Mouse (Mus musculus): ENCODE results near the gene Tfap2d.

DNA sequence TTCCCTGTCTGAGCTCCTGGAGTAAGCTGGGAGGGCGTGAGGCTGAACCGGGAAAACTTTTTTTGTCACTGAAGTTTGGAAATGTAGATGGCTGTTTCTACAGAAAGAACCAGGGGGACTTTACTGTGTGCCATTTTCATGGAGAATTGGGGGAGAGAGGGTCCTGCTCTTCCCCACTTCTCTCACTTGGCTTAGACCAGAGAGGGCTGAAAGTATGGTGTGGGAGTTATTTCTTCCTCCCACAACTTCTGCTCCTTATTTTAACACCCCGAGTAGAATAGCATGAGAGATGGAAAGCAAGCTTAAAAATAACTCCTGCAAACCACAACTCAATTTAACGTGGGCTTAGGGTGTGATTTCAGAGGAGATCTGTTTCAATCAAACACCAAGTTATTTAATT is 109.9 kb downstream of the Tfap2d start:
- TF ChIP-seq CTCF (conservative IDR thresholded peaks at IDR 0.05; ENCODE audit: low read length): no peak
- no peak for TF ChIP-seq POU5F1 (IDR thresholded peaks at IDR 0.05; ENCODE audit: borderline replicate concordance, low read length)
